Mouse (Mus musculus): Measurements from ENCODE around the gene H2afx. TPM values are rescaled to one million over a fixed set of nuclear protein-coding genes. Genes with fewer than 3 reads are reported as not detected.
A peak's percentile ranks its signal among the peaks of the same experiment; 100 is the strongest.
"Not testable (repeated sequence)": the region's sequence is repeated elsewhere in the genome, so short reads cannot be mapped to it uniquely, and the experiment has no call there.

Gene H2afx
- polyA plus RNA-seq (2015; fragmentation: Nextera tagmentation; extraction: Ambion mirVana) = 226 and 228 TPM in 2 replicates

DNA sequence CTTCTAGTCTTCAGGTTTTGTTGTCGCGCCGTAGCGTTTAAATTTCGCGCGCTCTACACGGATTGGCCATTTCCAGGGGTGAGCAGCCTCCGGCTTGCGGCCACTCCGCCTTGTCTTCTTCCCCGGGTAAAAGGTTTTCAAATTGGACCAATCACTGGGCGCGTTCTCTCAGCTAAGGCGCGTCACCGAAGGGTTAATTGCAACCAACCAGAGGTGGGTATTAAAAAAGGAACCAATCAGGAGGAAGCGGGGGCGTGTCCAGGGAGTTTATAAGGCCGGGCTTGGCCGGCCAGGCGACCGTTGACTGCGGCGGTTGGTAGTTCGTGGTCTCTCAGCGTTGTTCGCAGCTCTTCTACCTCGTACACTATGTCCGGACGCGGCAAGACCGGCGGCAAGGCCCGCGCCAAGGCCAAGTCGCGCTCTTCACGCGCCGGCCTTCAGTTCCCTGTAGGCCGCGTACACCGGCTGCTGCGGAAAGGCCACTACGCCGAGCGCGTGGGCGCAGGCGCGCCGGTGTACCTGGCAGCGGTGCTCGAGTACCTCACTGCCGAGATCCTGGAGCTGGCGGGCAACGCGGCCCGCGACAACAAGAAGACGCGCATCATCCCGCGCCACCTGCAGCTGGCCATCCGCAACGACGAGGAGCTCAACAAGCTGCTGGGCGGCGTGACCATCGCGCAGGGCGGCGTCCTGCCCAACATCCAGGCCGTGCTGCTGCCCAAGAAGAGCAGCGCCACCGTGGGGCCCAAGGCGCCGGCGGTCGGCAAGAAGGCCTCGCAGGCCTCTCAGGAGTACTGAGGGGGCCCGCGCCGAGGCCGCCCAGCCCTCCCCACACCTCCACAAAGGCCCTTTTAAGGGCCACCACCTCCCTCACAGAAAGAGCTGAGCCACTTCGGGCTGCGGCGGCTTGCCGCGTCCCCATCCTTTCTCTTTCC, at the start of gene H2afx:
TSS of gene H2afx (plus strand) at position 299 of the 935 bp plus-strand sequence.
- Histone ChIP-seq H3K36me3 (replicated peaks) (peaks cover 81% of the 10 kb centered on the region), H3K9ac (peak within 1 kb of the TSS; percentile 96), H3K9me3 (replicated peaks) (no peaks in the 10 kb centered on the region), H3K27ac (replicated peaks) (peak within 1 kb of the TSS; percentile 100), H3K4me2 (peak within 1 kb of the TSS; percentile 82), H3K4me1 (replicated peaks) (peaks cover 40% of the 10 kb centered on the region), H3K27me3 (no peaks in the 10 kb centered on the region), H3K4me3 (replicated peaks) (peak within 1 kb of the TSS; percentile 81)
- WGBS (ENCODE audit: insufficient replicate concordance) = under 1% methylated on average over 91 of the region's 91 CpGs
- ATAC-seq (ENCODE audit: insufficient read depth) = peak; percentile 85

- peaks cover 52% of the 10 kb centered on the region for H3K36me3 ChIP-seq (replicated peaks)
- peak overlapping the region; percentile 92 for H3K9ac ChIP-seq
- H3K27ac ChIP-seq (replicated peaks) = peak overlapping the region; percentile 89
- H3K4me3 ChIP-seq (replicated peaks) = peak overlapping the region; percentile 77
- WGBS (ENCODE audit: insufficient replicate concordance) = 4% methylated on average over 6 of the region's 6 CpGs
- H3K4me2 ChIP-seq = peak overlapping the region; percentile 78
- peak; percentile 52 for ATAC-seq (ENCODE audit: insufficient read depth)
- H3K9me3 ChIP-seq (replicated peaks) = no peaks in the 10 kb centered on the region
- peaks cover 15% of the 10 kb centered on the region; the same call in 1 of the 2 replicates for H3K27me3 ChIP-seq
- peaks cover 64% of the 10 kb centered on the region for H3K4me1 ChIP-seq (replicated peaks)
Measured at GRCm38 (mm10) chr9:44286256-44286850, 48.1 kb upstream of the H2afx start.

DNA sequence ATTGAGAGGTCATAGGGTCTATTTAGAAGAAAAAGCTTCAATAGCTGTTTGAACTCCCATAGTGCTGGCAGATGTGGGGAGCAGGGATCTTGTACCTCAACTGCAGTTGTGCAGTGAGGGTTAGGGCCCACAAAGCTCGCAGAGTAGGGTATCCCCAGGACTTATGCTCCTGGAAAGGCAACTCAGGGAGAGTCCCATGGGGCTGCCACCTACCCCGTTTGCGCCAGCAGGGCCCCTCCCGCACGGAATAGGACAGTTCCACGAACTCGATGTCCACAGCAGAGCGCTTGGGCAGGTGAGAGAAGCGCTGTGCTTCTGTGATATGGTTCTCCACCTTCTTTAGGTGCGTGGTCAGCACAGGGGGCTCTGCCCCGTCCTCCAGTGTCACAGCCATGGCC, 47.5 kb upstream of the H2afx start:
- peak overlapping the region; percentile 77 for H3K4me3 ChIP-seq (replicated peaks)
- H3K9ac ChIP-seq = peak overlapping the region; percentile 92
- H3K4me2 ChIP-seq = peak overlapping the region; percentile 78
- 12% methylated on average over 11 of the region's 11 CpGs for WGBS (ENCODE audit: insufficient replicate concordance)
- ATAC-seq (ENCODE audit: insufficient read depth) = 0 out of 2 replicates have a peak, but pooled peaks have one; percentile 6
- peaks cover 62% of the 10 kb centered on the region for H3K4me1 ChIP-seq (replicated peaks)
- H3K27ac ChIP-seq (replicated peaks) = peak overlapping the region; percentile 89
- H3K27me3 ChIP-seq = peaks cover 15% of the 10 kb centered on the region; the same call in 1 of the 2 replicates
- no peaks in the 10 kb centered on the region for H3K9me3 ChIP-seq (replicated peaks)
- H3K36me3 ChIP-seq (replicated peaks) = peaks cover 52% of the 10 kb centered on the region

- Histone ChIP-seq H3K27ac (replicated peaks) (peak overlapping the region; percentile 89), H3K4me3 (replicated peaks) (peak overlapping the region; percentile 77), H3K9me3 (replicated peaks) (no peaks in the 10 kb centered on the region), H3K27me3 (peaks cover 15% of the 10 kb centered on the region; the same call in 1 of the 2 replicates), H3K4me2 (peak overlapping the region; percentile 78), H3K36me3 (replicated peaks) (peaks cover 52% of the 10 kb centered on the region), H3K4me1 (replicated peaks) (peaks cover 65% of the 10 kb centered on the region), H3K9ac (peak overlapping the region; percentile 92)
- WGBS (ENCODE audit: insufficient replicate concordance) = 2% methylated on average over 47 of the region's 47 CpGs
- peak; percentile 32 for ATAC-seq (ENCODE audit: insufficient read depth)
Measured at GRCm38 (mm10) chr9:44287401-44288075, 47.0 kb upstream of the H2afx start.

DNA sequence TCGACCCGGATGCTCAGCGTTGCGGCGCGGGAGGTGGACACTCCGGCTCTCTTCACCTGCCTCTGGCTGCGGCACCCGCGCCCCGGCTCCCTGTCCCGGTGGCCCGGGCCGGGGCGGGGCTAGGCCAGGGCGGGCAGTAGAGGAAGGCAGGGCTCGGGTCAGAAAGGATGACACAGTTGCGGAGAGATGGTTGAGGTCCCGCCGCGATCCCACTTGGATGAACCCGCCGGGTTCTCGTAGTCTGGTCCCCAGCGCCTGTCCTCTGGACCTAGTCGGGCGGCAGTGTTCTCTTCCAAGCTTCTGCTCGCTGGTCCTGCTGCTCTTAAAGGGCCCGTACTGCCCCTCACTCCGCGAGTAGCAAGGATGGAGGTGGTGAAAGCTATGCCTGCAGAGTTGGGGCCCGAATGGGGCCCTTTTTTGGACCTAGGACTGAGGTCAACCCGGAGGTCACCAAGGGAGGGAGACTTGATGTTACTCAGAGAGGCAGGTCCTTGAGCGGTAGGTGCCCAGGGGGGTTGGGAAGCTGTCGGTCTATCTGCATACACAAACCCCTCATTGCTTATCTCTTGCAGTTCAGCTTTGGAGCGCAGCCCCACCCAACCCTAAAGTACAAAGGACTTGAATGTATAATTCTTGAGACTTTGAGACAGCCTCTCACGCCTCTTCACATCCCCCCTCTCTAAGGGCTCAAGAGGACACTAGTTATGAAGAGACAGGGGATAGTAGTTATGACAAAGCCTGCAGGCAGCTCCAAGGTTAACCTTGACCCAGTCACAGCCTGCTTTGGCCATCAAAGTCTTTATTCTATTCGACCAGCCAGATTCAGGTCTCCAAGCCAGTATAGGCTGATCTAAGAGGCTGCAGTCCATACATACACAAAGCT, 46.2 kb upstream of the H2afx start, which contains the start of gene Abcg4:
TSS of gene Abcg4 (minus strand) at position 540 of the 883 bp plus-strand sequence.
- Histone ChIP-seq H3K27me3 (peaks cover 15% of the 10 kb centered on the region; the same call in 1 of the 2 replicates), H3K27ac (replicated peaks) (peak within 1 kb of the TSS; percentile 89), H3K9me3 (replicated peaks) (no peaks in the 10 kb centered on the region), H3K9ac (peak within 1 kb of the TSS; percentile 92), H3K4me1 (replicated peaks) (peaks cover 73% of the 10 kb centered on the region), H3K4me3 (replicated peaks) (peak within 1 kb of the TSS; percentile 77), H3K36me3 (replicated peaks) (peaks cover 55% of the 10 kb centered on the region), H3K4me2 (peak within 1 kb of the TSS; percentile 78)
- under 1% methylated on average over 38 of the region's 38 CpGs for WGBS (ENCODE audit: insufficient replicate concordance)
- ATAC-seq (ENCODE audit: insufficient read depth) = peak; percentile 86

GRCm38 (mm10) chr9:44288959-44289291, 45.6 kb upstream of the H2afx start:
- WGBS (ENCODE audit: insufficient replicate concordance) = 6% methylated on average over 11 of the region's 11 CpGs
- H3K27ac ChIP-seq (replicated peaks) = peak overlapping the region; percentile 89
- H3K4me3 ChIP-seq (replicated peaks) = peak overlapping the region; percentile 77

DNA sequence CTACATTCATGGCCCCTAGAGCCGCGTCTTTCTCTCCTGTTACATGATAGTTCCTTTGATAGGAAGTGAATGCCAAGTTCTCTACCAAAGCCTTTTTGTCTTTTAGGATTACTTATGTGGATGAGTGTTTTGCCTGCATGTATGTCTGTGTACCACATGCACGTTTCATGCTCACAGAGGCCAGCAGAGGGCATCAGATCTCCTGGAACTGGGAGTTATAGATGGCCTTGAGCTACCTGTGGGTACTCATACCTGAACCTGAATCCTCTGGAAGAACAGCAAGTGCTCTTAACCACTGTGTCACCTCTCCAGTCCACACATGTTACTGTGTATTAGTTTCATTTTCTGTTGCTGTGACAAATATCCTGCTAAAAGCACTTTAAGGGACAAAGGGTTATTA, 42.0 kb upstream of the H2afx start:
- H3K36me3 ChIP-seq (replicated peaks) = peaks cover 75% of the 10 kb centered on the region
- no peak for ATAC-seq (ENCODE audit: insufficient read depth)
- H3K9ac ChIP-seq = no peak overlapping the region
- no peak overlapping the region for H3K4me3 ChIP-seq (replicated peaks)
- H3K27ac ChIP-seq (replicated peaks) = no peak overlapping the region
- no peaks in the 10 kb centered on the region for H3K9me3 ChIP-seq (replicated peaks)
- 62% methylated on average over 3 of the region's 3 CpGs for WGBS (ENCODE audit: insufficient replicate concordance)
- peaks cover 42% of the 10 kb centered on the region for H3K4me1 ChIP-seq (replicated peaks)
- no peak overlapping the region for H3K4me2 ChIP-seq
- H3K27me3 ChIP-seq = peaks cover 7% of the 10 kb centered on the region; the same call in 1 of the 2 replicates

More at GRCm38 (mm10) chr9:44288959-44289291, 45.6 kb upstream of the H2afx start:
- peak overlapping the region; percentile 78 for H3K4me2 ChIP-seq
- ATAC-seq (ENCODE audit: insufficient read depth) = peak; percentile 35
- H3K9me3 ChIP-seq (replicated peaks) = no peaks in the 10 kb centered on the region
- peak overlapping the region; percentile 92 for H3K9ac ChIP-seq
- peaks cover 68% of the 10 kb centered on the region for H3K4me1 ChIP-seq (replicated peaks)
- H3K27me3 ChIP-seq = peaks cover 15% of the 10 kb centered on the region; the same call in 1 of the 2 replicates
- H3K36me3 ChIP-seq (replicated peaks) = peaks cover 55% of the 10 kb centered on the region

- not testable (repeated sequence) for ATAC-seq (ENCODE audit: insufficient read depth); H3K9ac ChIP-seq; H3K9me3 ChIP-seq (replicated peaks); H3K4me3 ChIP-seq (replicated peaks); H3K27me3 ChIP-seq; H3K4me2 ChIP-seq; H3K27ac ChIP-seq (replicated peaks)
- WGBS (ENCODE audit: insufficient replicate concordance) = 86% methylated on average over 3 of the region's 3 CpGs
- peaks cover 33% of the 10 kb centered on the region for H3K4me1 ChIP-seq (replicated peaks)
- H3K36me3 ChIP-seq (replicated peaks) = peaks cover 79% of the 10 kb centered on the region
Measured at GRCm38 (mm10) chr9:44300001-44300400, 34.5 kb upstream of the H2afx start.

GRCm38 (mm10) chr9:44305466-44306079, 28.9 kb upstream of the H2afx start, which contains the start of gene Hinfp:
Gene Hinfp, minus strand, starts transcription at chr9:44305671.
- peak within 1 kb of the TSS; percentile 96 for H3K4me3 ChIP-seq (replicated peaks)
- under 1% methylated on average over 54 of the region's 54 CpGs for WGBS (ENCODE audit: insufficient replicate concordance)
- H3K9ac ChIP-seq = peak within 1 kb of the TSS; percentile 99
- no peaks in the 10 kb centered on the region for H3K9me3 ChIP-seq (replicated peaks)
- peak within 1 kb of the TSS; percentile 82 for H3K4me2 ChIP-seq
- H3K27ac ChIP-seq (replicated peaks) = peak within 1 kb of the TSS; percentile 91
- H3K27me3 ChIP-seq = no peaks in the 10 kb centered on the region
- peaks cover 40% of the 10 kb centered on the region for H3K36me3 ChIP-seq (replicated peaks)
- peaks cover 46% of the 10 kb centered on the region for H3K4me1 ChIP-seq (replicated peaks)
- peak; percentile 98 for ATAC-seq (ENCODE audit: insufficient read depth)

Measured in liver, embryonic 15.5 days (tissue).